Mouse (Mus musculus) brain, embryonic 14.5 days (tissue): ENCODE measurements around the gene Nle1.
A peak's percentile ranks its signal among the peaks of the same experiment; 100 is the strongest.

Experiments
- CTCF ChIP-seq: fragments of 200-500 bp; IDR thresholded peaks from 2 replicates; pipeline ENCODE4 v1.5.1; 2012; ENCODE audit warnings: inconsistent platforms, mild to moderate bottlenecking, moderate library complexity, borderline replicate concordance; ENCODE audit not compliant: insufficient read depth, insufficient read length; ENCODE audit errors: extremely low read depth
- POLR2A ChIP-seq: fragments of 200-500 bp; IDR thresholded peaks from 2 replicates; pipeline ENCODE4 v1.6.1; 2012; ENCODE audit warnings: mild to moderate bottlenecking, inconsistent platforms, borderline replicate concordance; ENCODE audit not compliant: poor library complexity, insufficient read depth, insufficient read length, severe bottlenecking; ENCODE audit errors: extremely low read depth

DNA sequence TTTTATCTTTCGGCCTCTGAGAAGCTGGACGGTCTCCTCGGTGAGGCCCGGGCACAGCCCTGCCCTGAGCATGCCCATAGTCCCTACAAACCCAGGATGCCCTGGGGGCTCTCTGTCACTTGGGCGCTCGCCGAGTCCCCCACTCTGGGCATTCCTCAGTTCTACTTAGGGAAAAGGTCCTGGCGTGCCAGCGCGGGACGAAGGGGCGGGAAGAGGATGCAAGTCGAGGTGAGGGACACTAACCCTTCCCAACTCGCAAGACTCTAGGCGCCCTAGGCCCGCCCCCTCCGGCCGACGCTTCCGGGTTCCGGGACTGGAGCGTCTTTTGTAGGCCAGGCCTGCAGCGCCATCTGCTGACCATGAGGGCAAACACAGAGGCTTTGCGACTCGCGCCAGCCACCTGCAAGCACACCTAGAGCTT, 17.9 kb downstream of the Nle1 start, which contains the start of gene Rad51d:
- TF ChIP-seq POLR2A (peak; percentile 43; the same call in 1 of the 2 replicates), CTCF (peak; percentile 96)
